Mouse (Mus musculus) erythroblast, embryonic 14.5 days (primary cell): ENCODE results near the gene Fbxo10. TPM values are rescaled to one million over a fixed set of nuclear protein-coding genes. Genes with fewer than 3 reads are reported as not detected.
"Not testable (repeated sequence)": the region's sequence is repeated elsewhere in the genome, so short reads cannot be mapped to it uniquely, and the experiment has no call there.

Experiments used
- H3K27me3 ChIP-seq: 2 replicates; pipeline ENCODE4 v1.6.1; 2012; ENCODE audit warnings: inconsistent platforms; ENCODE audit not compliant: control insufficient read depth
- H3K36me3 ChIP-seq: 2 replicates; pipeline ENCODE4 v1.6.1; 2012; ENCODE audit warnings: mild to moderate bottlenecking, inconsistent platforms; ENCODE audit not compliant: control insufficient read depth
- H3K4me1 ChIP-seq: 2 replicates; pipeline ENCODE4 v1.6.1; 2012; ENCODE audit warnings: inconsistent platforms; ENCODE audit not compliant: control insufficient read depth
- H3K4me3 ChIP-seq: replicated peaks from 2 replicates; pipeline ENCODE3; 2012; ENCODE audit warnings: moderate library complexity, mild to moderate bottlenecking, inconsistent platforms
- H3K9me3 ChIP-seq: 2 replicates; pipeline ENCODE4 v1.6.1; 2012; ENCODE audit warnings: low read length, inconsistent platforms, mixed read lengths; ENCODE audit not compliant: control insufficient read depth
- GATA1 ChIP-seq: IDR thresholded peaks from 2 replicates; pipeline ENCODE4 v1.6.1; 2012; ENCODE audit warnings: low read length, inconsistent platforms, mixed read lengths
- TAL1 ChIP-seq: IDR thresholded peaks from 3 replicates; pipeline ENCODE4 v1.6.1; 2012; ENCODE audit warnings: low read length, inconsistent platforms, mixed read lengths
- polyA plus RNA-seq: library from polyadenylated mRNA; stranded (reverse); fragments of >175 nt; gene quantifications from 2 replicates; pipeline ENCODE4 v1.2.3, GENCODE M21; 2012

Gene Fbxo10
- polyA plus RNA-seq, 1 experiment, result 0.60 TPM

- TF ChIP-seq TAL1, result no peak
- no peak for TF ChIP-seq GATA1
- H3K27me3 ChIP-seq, result no peaks in the 10 kb centered on the region
- H3K4me1 ChIP-seq, result no peaks in the 10 kb centered on the region; the same call in 1 of the 2 replicates
- peaks cover 49% of the 10 kb centered on the region for H3K36me3 ChIP-seq
- no peaks in the 10 kb centered on the region for H3K9me3 ChIP-seq
- H3K4me3 ChIP-seq, result no peak overlapping the region
These were observed 29.0 kb downstream of the Fbxo10 start for GRCm38 (mm10) chr4:45055451-45055850.

- Histone ChIP-seq H3K36me3 (peaks cover 48% of the 10 kb centered on the region), H3K27me3 (no peaks in the 10 kb centered on the region), H3K4me3 (no peak overlapping the region), H3K4me1 (no peaks in the 10 kb centered on the region; the same call in 1 of the 2 replicates), H3K9me3 (no peaks in the 10 kb centered on the region)
- no peak for TF ChIP-seq GATA1
- no peak for TF ChIP-seq TAL1
These were observed 29.5 kb downstream of the Fbxo10 start for GRCm38 (mm10) chr4:45054862-45055261.

GRCm38 (mm10) chr4:45047956-45048355 lies 36.4 kb downstream of the Fbxo10 start:
- Histone ChIP-seq H3K4me3 (no peak overlapping the region), H3K9me3 (no peaks in the 10 kb centered on the region), H3K4me1 (no peaks in the 10 kb centered on the region; the same call in 1 of the 2 replicates), H3K27me3 (no peaks in the 10 kb centered on the region), H3K36me3 (peaks cover 62% of the 10 kb centered on the region)
- TF ChIP-seq GATA1, result no peak
- no peak for TF ChIP-seq TAL1

GRCm38 (mm10) chr4:45047286-45047887 lies 37.0 kb downstream of the Fbxo10 start:
- no peaks in the 10 kb centered on the region for H3K9me3 ChIP-seq
- no peak for TF ChIP-seq TAL1
- H3K4me1 ChIP-seq, result no peaks in the 10 kb centered on the region; the same call in 1 of the 2 replicates
- no peaks in the 10 kb centered on the region for H3K27me3 ChIP-seq
- H3K4me3 ChIP-seq, result no peak overlapping the region
- H3K36me3 ChIP-seq, result peaks cover 61% of the 10 kb centered on the region

- Histone ChIP-seq H3K9me3 (no peaks in the 10 kb centered on the region), H3K27me3 (no peaks in the 10 kb centered on the region), H3K36me3 (peaks cover 65% of the 10 kb centered on the region), H3K4me3 (no peak overlapping the region), H3K4me1 (no peaks in the 10 kb centered on the region)
- TF ChIP-seq TAL1, result no peak
- TF ChIP-seq GATA1, result no peak
These were observed 37.7 kb downstream of the Fbxo10 start for GRCm38 (mm10) chr4:45046679-45047078.

- no peaks in the 10 kb centered on the region for H3K4me1 ChIP-seq
- H3K9me3 ChIP-seq, result no peaks in the 10 kb centered on the region
- peaks cover 63% of the 10 kb centered on the region for H3K36me3 ChIP-seq
- no peaks in the 10 kb centered on the region for H3K27me3 ChIP-seq
- TF ChIP-seq GATA1, result no peak
- TF ChIP-seq TAL1, result no peak
- no peak overlapping the region for H3K4me3 ChIP-seq
These were observed 43.6 kb downstream of the Fbxo10 start for GRCm38 (mm10) chr4:45040795-45041194.

- peaks cover 67% of the 10 kb centered on the region for H3K36me3 ChIP-seq
- H3K9me3 ChIP-seq, H3K4me3 ChIP-seq, H3K27me3 ChIP-seq, H3K4me1 ChIP-seq: not testable (repeated sequence)
These were observed 44.9 kb downstream of the Fbxo10 start for GRCm38 (mm10) chr4:45039546-45039945.

- peaks cover 66% of the 10 kb centered on the region for H3K36me3 ChIP-seq
- H3K4me1 ChIP-seq, H3K27me3 ChIP-seq, H3K4me3 ChIP-seq, H3K9me3 ChIP-seq: not testable (repeated sequence)
These were observed 45.5 kb downstream of the Fbxo10 start for GRCm38 (mm10) chr4:45038879-45039278.

- no peak for TF ChIP-seq TAL1
- TF ChIP-seq GATA1, result no peak
- no peaks in the 10 kb centered on the region for H3K9me3 ChIP-seq
- H3K27me3 ChIP-seq, result no peaks in the 10 kb centered on the region
- H3K36me3 ChIP-seq, result peaks cover 65% of the 10 kb centered on the region
- H3K4me3 ChIP-seq, result no peak overlapping the region
- H3K4me1 ChIP-seq, result no peaks in the 10 kb centered on the region
These were observed 46.7 kb downstream of the Fbxo10 start for GRCm38 (mm10) chr4:45037455-45038410.
